Mouse (Mus musculus) midbrain, embryonic 11.5 days (tissue): ENCODE measurements around the gene Larp6. TPM values are rescaled to one million over a fixed set of nuclear protein-coding genes. Genes with fewer than 3 reads are reported as not detected.
A peak's percentile ranks its signal among the peaks of the same experiment; 100 is the strongest.

Experiments used
- ATAC-seq: fragments of 200-750 bp; cut with Nextera tagmentation; 2 replicates; pipeline ENCODE4 v1.8.0; 2017; ENCODE audit warnings: moderate TSS enrichment, moderate library complexity; ENCODE audit not compliant: low FRiP score
- DNase-seq: peaks from one replicate; pipeline ENCODE4 v3.0.0; 2015; ENCODE audit warnings: low spot score; ENCODE audit errors: missing footprints
- H3K27ac ChIP-seq: fragments of 300-500 bp; sonication (generic); 2 replicates; pipeline ENCODE4 v1.5.1; 2014; ENCODE audit warnings: low read depth, low read length
- H3K27me3 ChIP-seq: fragments of 300-500 bp; sonication (generic); 2 replicates; pipeline ENCODE4 v1.6.1; 2014; ENCODE audit warnings: mild to moderate bottlenecking, low read length, moderate library complexity, mixed read lengths; ENCODE audit not compliant: control insufficient read depth, insufficient read depth
- H3K36me3 ChIP-seq: fragments of 300-500 bp; sonication (generic); 2 replicates; pipeline ENCODE4 v1.6.1; 2014; ENCODE audit warnings: mild to moderate bottlenecking, low read length, moderate library complexity, mixed read lengths; ENCODE audit not compliant: control insufficient read depth, insufficient read depth
- H3K4me1 ChIP-seq: fragments of 300-500 bp; sonication (generic); 2 replicates; pipeline ENCODE4 v1.6.1; 2014; ENCODE audit warnings: low read length; ENCODE audit not compliant: control insufficient read depth, insufficient read depth
- H3K4me2 ChIP-seq: fragments of 300-500 bp; sonication (generic); 2 replicates; pipeline ENCODE4 v1.6.1; 2014; ENCODE audit warnings: mild to moderate bottlenecking, moderate library complexity
- H3K4me3 ChIP-seq: fragments of 300-500 bp; sonication (generic); 2 replicates; pipeline ENCODE4 v1.5.1; 2014; ENCODE audit warnings: low read depth, low read length
- H3K9ac ChIP-seq: fragments of 300-500 bp; sonication (generic); 2 replicates; pipeline ENCODE4 v1.6.1; 2014; ENCODE audit warnings: low read length
- H3K9me3 ChIP-seq: fragments of 300-500 bp; sonication (generic); 2 replicates; pipeline ENCODE4 v1.6.1; 2016; ENCODE audit warnings: low read length; ENCODE audit not compliant: control insufficient read depth
- WGBS: fragments of 180-500 bp; shearing (Covaris S2); extraction: QIAGEN DNeasy Blood & Tissue Kit; methylation state at CpG from one replicate; pipeline ENCODE4 v1.1.7; 2014; 5-methylcytosine and 5-hydroxymethylcytosine counted together
- polyA plus RNA-seq: library from polyadenylated mRNA; unstranded; fragments of >200 nt; fragmentation: Nextera tagmentation; extraction: Ambion mirVana; gene quantifications from 2 replicates; pipeline ENCODE4 v1.2.1, GENCODE M21; 2014

Gene Larp6
- polyA plus RNA-seq, 1 experiment from 2014 or later: 2.5 TPM

GRCm38 (mm10) chr9:60681005-60681404 is 31.8 kb upstream of the Larp6 start:
- Histone ChIP-seq H3K9me3 (no peaks in the 10 kb centered on the region), H3K27ac (no peak overlapping the region), H3K27me3 (no peaks in the 10 kb centered on the region), H3K9ac (no peak overlapping the region), H3K4me2 (no peak overlapping the region), H3K4me3 (no peak overlapping the region), H3K36me3 (peaks cover 9% of the 10 kb centered on the region), H3K4me1 (no peaks in the 10 kb centered on the region; the same call in 1 of the 2 replicates)
- DNase-seq (no peak), ATAC-seq (no peak)
- 81% methylated on average over 3 of the region's 3 CpGs for WGBS

GRCm38 (mm10) chr9:60682753-60683152 is 30.0 kb upstream of the Larp6 start:
- H3K9me3 ChIP-seq: no peaks in the 10 kb centered on the region
- no peaks in the 10 kb centered on the region for H3K27me3 ChIP-seq
- no peak overlapping the region for H3K9ac ChIP-seq
- no peak overlapping the region for H3K27ac ChIP-seq
- no peak for ATAC-seq
- peaks cover 2% of the 10 kb centered on the region; the same call in 1 of the 2 replicates for H3K4me1 ChIP-seq
- H3K36me3 ChIP-seq: peaks cover 7% of the 10 kb centered on the region
- no peak overlapping the region for H3K4me3 ChIP-seq
- no peak overlapping the region for H3K4me2 ChIP-seq
- 95% methylated on average over 4 of the region's 4 CpGs for WGBS
- DNase-seq: no peak

GRCm38 (mm10) chr9:60687415-60687814 is 25.4 kb upstream of the Larp6 start:
- DNase-seq (no peak), ATAC-seq (peak; percentile 71)
- Histone ChIP-seq H3K27ac (peak overlapping the region; percentile 98), H3K36me3 (no peaks in the 10 kb centered on the region), H3K27me3 (no peaks in the 10 kb centered on the region), H3K4me1 (peaks cover 5% of the 10 kb centered on the region; the same call in 1 of the 2 replicates), H3K4me3 (peak overlapping the region; percentile 47), H3K9ac (peak overlapping the region; percentile 55), H3K9me3 (no peaks in the 10 kb centered on the region), H3K4me2 (peak overlapping the region; percentile 64)
- 1% methylated on average over 7 of the region's 7 CpGs for WGBS

GRCm38 (mm10) chr9:60687891-60688324 is 24.9 kb upstream of the Larp6 start, which contains the start of gene Lrrc49:
TSS of gene Lrrc49 (minus strand) at chr9:60688158.
- peak; percentile 99 for DNase-seq
- WGBS: 0% methylated on average over 21 of the region's 21 CpGs
- peak within 1 kb of the TSS; percentile 64 for H3K4me2 ChIP-seq

GRCm38 (mm10) chr9:60692624-60693023 is 20.2 kb upstream of the Larp6 start:
- Histone ChIP-seq H3K4me2 (no peak overlapping the region), H3K27ac (no peak overlapping the region), H3K4me1 (peaks cover 3% of the 10 kb centered on the region; the same call in 1 of the 2 replicates), H3K36me3 (no peaks in the 10 kb centered on the region), H3K9me3 (no peaks in the 10 kb centered on the region), H3K9ac (no peak overlapping the region), H3K27me3 (no peaks in the 10 kb centered on the region), H3K4me3 (no peak overlapping the region)
- WGBS: 83% methylated on average over 4 of the region's 4 CpGs
- DNase-seq: no peak
- no peak for ATAC-seq

More at GRCm38 (mm10) chr9:60687891-60688324, 24.9 kb upstream of the Larp6 start, which contains the start of gene Lrrc49:
- Histone ChIP-seq H3K36me3 (no peaks in the 10 kb centered on the region), H3K9me3 (no peaks in the 10 kb centered on the region), H3K4me1 (peaks cover 5% of the 10 kb centered on the region; the same call in 1 of the 2 replicates), H3K9ac (peak within 1 kb of the TSS; percentile 55), H3K27me3 (no peaks in the 10 kb centered on the region), H3K4me3 (peak within 1 kb of the TSS; percentile 47), H3K27ac (peak within 1 kb of the TSS; percentile 98)
- peak; percentile 97 for ATAC-seq

- Histone ChIP-seq H3K4me2 (no peak overlapping the region), H3K9ac (no peak overlapping the region), H3K4me3 (no peak overlapping the region), H3K36me3 (no peaks in the 10 kb centered on the region), H3K9me3 (no peaks in the 10 kb centered on the region), H3K27me3 (no peaks in the 10 kb centered on the region), H3K27ac (no peak overlapping the region), H3K4me1 (no peaks in the 10 kb centered on the region)
- WGBS: 64% methylated on average over 2 of the region's 2 CpGs
- ATAC-seq: no peak
- no peak for DNase-seq
Measured at GRCm38 (mm10) chr9:60693986-60694385, 18.8 kb upstream of the Larp6 start.

- no peaks in the 10 kb centered on the region for H3K4me1 ChIP-seq
- H3K27ac ChIP-seq: no peak overlapping the region
- WGBS: 72% methylated on average over 6 of the region's 6 CpGs
Measured at GRCm38 (mm10) chr9:60696271-60696985, 16.4 kb upstream of the Larp6 start.

GRCm38 (mm10) chr9:60699581-60700231 is 13.1 kb upstream of the Larp6 start:
- no peak for DNase-seq
- Histone ChIP-seq H3K4me2 (no peak overlapping the region), H3K4me3 (no peak overlapping the region), H3K4me1 (no peaks in the 10 kb centered on the region), H3K36me3 (no peaks in the 10 kb centered on the region), H3K27me3 (no peaks in the 10 kb centered on the region), H3K27ac (no peak overlapping the region), H3K9ac (no peak overlapping the region), H3K9me3 (no peaks in the 10 kb centered on the region)
- WGBS: 81% methylated on average over 18 of the region's 18 CpGs
- ATAC-seq: no peak

More at GRCm38 (mm10) chr9:60696271-60696985, 16.4 kb upstream of the Larp6 start:
- no peak overlapping the region for H3K9ac ChIP-seq
- ATAC-seq: no peak
- no peaks in the 10 kb centered on the region for H3K9me3 ChIP-seq
- no peaks in the 10 kb centered on the region for H3K36me3 ChIP-seq
- no peak overlapping the region for H3K4me2 ChIP-seq
- H3K4me3 ChIP-seq: no peak overlapping the region
- no peak for DNase-seq
- H3K27me3 ChIP-seq: no peaks in the 10 kb centered on the region

- no peak overlapping the region for H3K27ac ChIP-seq
- H3K27me3 ChIP-seq: no peaks in the 10 kb centered on the region
- 95% methylated on average over 2 of the region's 2 CpGs for WGBS
- H3K4me3 ChIP-seq: no peak overlapping the region
- ATAC-seq (no peak), DNase-seq (no peak)
- H3K9me3 ChIP-seq: no peaks in the 10 kb centered on the region
- H3K36me3 ChIP-seq: no peaks in the 10 kb centered on the region
- no peaks in the 10 kb centered on the region for H3K4me1 ChIP-seq
- no peak overlapping the region for H3K4me2 ChIP-seq
- no peak overlapping the region for H3K9ac ChIP-seq
Measured at GRCm38 (mm10) chr9:60707594-60707993, 5.2 kb upstream of the Larp6 start.
